Mouse (Mus musculus) midbrain, embryonic 11.5 days (tissue): Measurements from ENCODE around the gene Plau. TPM values are rescaled to one million over a fixed set of nuclear protein-coding genes. Genes with fewer than 3 reads are reported as not detected.

ENCODE experiments used
- ATAC-seq: fragments of 200-750 bp; cut with Nextera tagmentation; 2 replicates; pipeline ENCODE4 v1.8.0; 2017; ENCODE audit warnings: moderate TSS enrichment, moderate library complexity; ENCODE audit not compliant: low FRiP score
- DNase-seq: peaks from one replicate; pipeline ENCODE4 v3.0.0; 2015; ENCODE audit warnings: low spot score; ENCODE audit errors: missing footprints
- H3K27ac ChIP-seq: fragments of 300-500 bp; sonication (generic); 2 replicates; pipeline ENCODE4 v1.5.1; 2014; ENCODE audit warnings: low read depth, low read length
- H3K27me3 ChIP-seq: fragments of 300-500 bp; sonication (generic); 2 replicates; pipeline ENCODE4 v1.6.1; 2014; ENCODE audit warnings: mild to moderate bottlenecking, low read length, moderate library complexity, mixed read lengths; ENCODE audit not compliant: control insufficient read depth, insufficient read depth
- H3K36me3 ChIP-seq: fragments of 300-500 bp; sonication (generic); 2 replicates; pipeline ENCODE4 v1.6.1; 2014; ENCODE audit warnings: mild to moderate bottlenecking, low read length, moderate library complexity, mixed read lengths; ENCODE audit not compliant: control insufficient read depth, insufficient read depth
- H3K4me1 ChIP-seq: fragments of 300-500 bp; sonication (generic); 2 replicates; pipeline ENCODE4 v1.6.1; 2014; ENCODE audit warnings: low read length; ENCODE audit not compliant: control insufficient read depth, insufficient read depth
- H3K4me2 ChIP-seq: fragments of 300-500 bp; sonication (generic); 2 replicates; pipeline ENCODE4 v1.6.1; 2014; ENCODE audit warnings: mild to moderate bottlenecking, moderate library complexity
- H3K4me3 ChIP-seq: fragments of 300-500 bp; sonication (generic); 2 replicates; pipeline ENCODE4 v1.5.1; 2014; ENCODE audit warnings: low read depth, low read length
- H3K9ac ChIP-seq: fragments of 300-500 bp; sonication (generic); 2 replicates; pipeline ENCODE4 v1.6.1; 2014; ENCODE audit warnings: low read length
- H3K9me3 ChIP-seq: fragments of 300-500 bp; sonication (generic); 2 replicates; pipeline ENCODE4 v1.6.1; 2016; ENCODE audit warnings: low read length; ENCODE audit not compliant: control insufficient read depth
- WGBS: fragments of 180-500 bp; shearing (Covaris S2); extraction: QIAGEN DNeasy Blood & Tissue Kit; methylation state at CpG from one replicate; pipeline ENCODE4 v1.1.7; 2014; 5-methylcytosine and 5-hydroxymethylcytosine counted together
- polyA plus RNA-seq: library from polyadenylated mRNA; unstranded; fragments of >200 nt; fragmentation: Nextera tagmentation; extraction: Ambion mirVana; gene quantifications from 2 replicates; pipeline ENCODE4 v1.2.1, GENCODE M21; 2014

The Plau gene
- polyA plus RNA-seq, 1 experiment from 2014 or later, result 0.40 TPM

DNA sequence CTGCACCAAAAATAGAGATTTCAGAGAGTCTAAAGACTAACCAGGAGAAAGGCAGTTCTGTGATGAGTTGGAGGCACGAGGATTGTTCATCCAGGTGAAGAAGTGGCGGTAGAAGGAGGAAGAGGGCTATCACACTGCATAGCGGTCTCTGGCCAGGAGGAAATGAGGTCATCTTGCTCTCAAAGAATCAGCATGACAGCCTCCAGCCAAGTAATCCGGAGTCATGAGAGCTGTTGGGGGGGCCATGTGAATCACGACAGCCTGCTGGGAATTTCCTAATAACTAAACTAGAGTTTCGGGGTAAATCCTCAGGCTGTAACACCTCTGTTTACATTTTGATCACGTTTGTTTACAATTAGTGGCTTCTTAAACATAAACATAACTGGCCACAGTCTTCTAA, 2.3 kb upstream of the Plau start:
- H3K4me3 ChIP-seq, result no peak overlapping the region
- H3K4me2 ChIP-seq, result no peak overlapping the region
- H3K9me3 ChIP-seq, result no peaks in the 10 kb centered on the region
- H3K27ac ChIP-seq, result no peak overlapping the region
- H3K36me3 ChIP-seq, result no peaks in the 10 kb centered on the region; the same call in 1 of the 2 replicates
- H3K9ac ChIP-seq, result no peak overlapping the region
- no peak for DNase-seq
- WGBS, result 70% methylated on average over 7 of the region's 7 CpGs
- H3K4me1 ChIP-seq, result no peaks in the 10 kb centered on the region
- no peak for ATAC-seq
- peaks cover 6% of the 10 kb centered on the region; the same call in 1 of the 2 replicates for H3K27me3 ChIP-seq

GRCm38 (mm10) chr14:20836905-20837376, 481 bp downstream of the Plau start:
- Histone ChIP-seq H3K4me1 (no peaks in the 10 kb centered on the region), H3K9me3 (no peaks in the 10 kb centered on the region), H3K4me3 (peak overlapping the region; percentile 52), H3K27ac (no peak overlapping the region), H3K27me3 (peaks cover 6% of the 10 kb centered on the region; the same call in 1 of the 2 replicates), H3K36me3 (no peaks in the 10 kb centered on the region; the same call in 1 of the 2 replicates), H3K9ac (peak overlapping the region; percentile 77), H3K4me2 (peak overlapping the region; percentile 83)
- 4% methylated on average over 10 of the region's 10 CpGs for WGBS
- no peak for ATAC-seq
- DNase-seq, result no peak

DNA sequence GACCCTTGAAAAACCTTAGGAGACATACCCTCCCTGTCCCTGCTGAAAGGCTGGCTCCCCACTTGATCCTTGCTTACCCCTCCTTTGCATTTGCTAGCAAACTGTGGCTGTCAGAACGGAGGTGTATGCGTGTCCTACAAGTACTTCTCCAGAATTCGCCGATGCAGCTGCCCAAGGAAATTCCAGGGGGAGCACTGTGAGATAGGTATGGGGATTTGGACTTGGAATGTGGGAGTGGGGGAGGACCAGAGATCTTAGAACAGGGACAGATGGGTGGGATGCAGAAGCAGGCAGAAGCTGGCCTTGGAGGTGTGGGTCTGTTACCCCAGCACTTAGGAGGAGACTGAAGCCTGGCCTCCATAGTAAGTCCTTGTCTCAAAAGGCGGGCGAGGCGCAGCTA, 1.2 kb downstream of the Plau start:
- Histone ChIP-seq H3K4me1 (no peaks in the 10 kb centered on the region), H3K9ac (no peak overlapping the region), H3K27me3 (peaks cover 6% of the 10 kb centered on the region; the same call in 1 of the 2 replicates), H3K9me3 (no peaks in the 10 kb centered on the region), H3K4me3 (no peak overlapping the region), H3K4me2 (no peak overlapping the region), H3K27ac (no peak overlapping the region), H3K36me3 (no peaks in the 10 kb centered on the region; the same call in 1 of the 2 replicates)
- 67% methylated on average over 7 of the region's 7 CpGs for WGBS
- ATAC-seq (no peak), DNase-seq (no peak)

- no peaks in the 10 kb centered on the region for H3K9me3 ChIP-seq
- H3K27ac ChIP-seq, result no peak overlapping the region
- H3K4me2 ChIP-seq, result no peak overlapping the region
- ATAC-seq (no peak), DNase-seq (no peak)
- no peaks in the 10 kb centered on the region for H3K4me1 ChIP-seq
- H3K36me3 ChIP-seq, result no peaks in the 10 kb centered on the region
- H3K27me3 ChIP-seq, result peaks cover 6% of the 10 kb centered on the region; the same call in 1 of the 2 replicates
- H3K4me3 ChIP-seq, result no peak overlapping the region
- no peak overlapping the region for H3K9ac ChIP-seq
- WGBS, result 80% methylated on average over 2 of the region's 2 CpGs
Observed at GRCm38 (mm10) chr14:20841526-20841925, 5.1 kb downstream of the Plau start.

DNA sequence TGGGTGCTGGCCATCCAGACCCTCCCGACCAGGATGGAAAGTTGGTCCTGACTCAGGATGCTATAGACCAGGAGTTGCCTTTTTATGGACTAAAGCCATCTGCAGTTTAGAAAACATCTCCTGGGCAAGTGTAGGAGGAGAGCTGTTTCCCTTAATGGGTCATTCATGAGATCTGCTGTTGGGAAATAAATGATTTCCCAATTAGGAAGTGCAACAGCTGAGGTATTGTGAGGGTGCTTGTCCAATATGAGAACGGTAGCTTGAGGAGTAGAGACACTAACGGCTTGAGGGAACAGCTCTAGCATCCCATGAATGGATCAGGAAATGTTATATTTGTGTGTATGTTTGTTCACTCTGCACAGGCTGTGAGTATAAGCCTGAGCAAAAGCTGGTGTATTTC, 6.2 kb downstream of the Plau start:
- WGBS, result 86% methylated on average over 3 of the region's 3 CpGs
- Histone ChIP-seq H3K27ac (no peak overlapping the region), H3K4me3 (no peak overlapping the region), H3K9ac (no peak overlapping the region), H3K4me2 (no peak overlapping the region), H3K4me1 (no peaks in the 10 kb centered on the region), H3K36me3 (no peaks in the 10 kb centered on the region), H3K9me3 (no peaks in the 10 kb centered on the region), H3K27me3 (peaks cover 3% of the 10 kb centered on the region; the same call in 1 of the 2 replicates)
- no peak for DNase-seq
- ATAC-seq, result no peak

DNA sequence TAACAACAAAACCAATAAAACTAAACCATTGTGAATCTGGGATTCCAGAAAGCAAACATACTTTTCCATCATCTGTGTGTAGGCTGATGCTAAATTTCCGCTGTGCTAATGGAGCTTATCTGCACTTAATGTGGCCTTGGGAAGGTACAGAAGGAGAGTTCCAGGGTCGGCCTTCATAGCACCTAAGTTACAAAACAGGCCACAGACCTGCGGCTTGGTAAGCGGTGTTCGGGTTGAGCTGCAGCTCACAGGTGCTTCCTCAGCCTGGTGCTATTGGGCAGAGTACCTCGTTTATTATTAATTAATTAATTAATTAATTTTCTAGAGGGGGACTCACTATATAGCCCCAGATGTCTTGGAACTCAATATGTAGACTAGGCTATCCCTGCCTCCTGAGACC, 7.7 kb downstream of the Plau start:
- WGBS, result 90% methylated on average over 6 of the region's 6 CpGs
- H3K9me3 ChIP-seq, result no peaks in the 10 kb centered on the region

GRCm38 (mm10) chr14:20844671-20845576, 8.5 kb downstream of the Plau start:
- no peak for ATAC-seq

More for the DNA sequence above, 7.7 kb downstream of the Plau start:
- no peak for DNase-seq
- no peak overlapping the region for H3K27ac ChIP-seq
- no peaks in the 10 kb centered on the region for H3K36me3 ChIP-seq
- H3K4me3 ChIP-seq, result no peak overlapping the region
- H3K4me1 ChIP-seq, result no peaks in the 10 kb centered on the region
- no peaks in the 10 kb centered on the region for H3K27me3 ChIP-seq
- H3K9ac ChIP-seq, result no peak overlapping the region
- no peak for ATAC-seq
- H3K4me2 ChIP-seq, result no peak overlapping the region

DNA sequence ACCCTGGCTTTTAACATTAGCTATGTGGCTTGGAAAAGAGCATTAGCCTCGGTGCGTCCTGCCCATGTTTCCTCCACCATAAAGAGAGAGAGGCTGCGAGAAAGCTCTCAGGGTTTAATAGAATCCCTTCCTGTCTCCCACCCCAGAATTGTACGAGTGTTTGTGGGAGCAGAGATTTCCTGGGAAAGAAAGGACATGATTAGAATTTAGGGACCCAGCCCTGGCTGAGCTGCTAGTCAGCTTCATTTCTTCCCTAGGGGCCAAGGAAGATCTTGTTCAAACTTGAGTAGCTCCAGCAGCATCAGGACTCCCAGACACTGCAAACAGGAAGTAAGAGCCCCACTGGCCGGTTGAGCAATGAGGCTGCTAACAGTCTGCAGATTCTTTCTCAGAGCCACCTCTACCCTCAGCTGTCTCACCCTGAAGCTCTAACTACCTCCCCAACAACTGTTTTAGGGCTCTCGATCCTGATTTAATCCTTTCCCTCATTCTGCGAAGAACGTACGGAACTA, 9.2 kb downstream of the Plau start:
- Histone ChIP-seq H3K4me1 (no peaks in the 10 kb centered on the region), H3K4me2 (no peak overlapping the region), H3K27ac (no peak overlapping the region), H3K9ac (no peak overlapping the region), H3K27me3 (no peaks in the 10 kb centered on the region), H3K4me3 (no peak overlapping the region), H3K9me3 (no peaks in the 10 kb centered on the region), H3K36me3 (no peaks in the 10 kb centered on the region)
- DNase-seq (no peak), ATAC-seq (no peak)
- 79% methylated on average over 9 of the region's 9 CpGs for WGBS

More at GRCm38 (mm10) chr14:20844671-20845576, 8.5 kb downstream of the Plau start:
- no peaks in the 10 kb centered on the region for H3K9me3 ChIP-seq
- H3K4me1 ChIP-seq, result no peaks in the 10 kb centered on the region
- no peak overlapping the region for H3K9ac ChIP-seq
- DNase-seq, result no peak
- H3K36me3 ChIP-seq, result no peaks in the 10 kb centered on the region
- H3K27ac ChIP-seq, result no peak overlapping the region
- no peak overlapping the region for H3K4me2 ChIP-seq
- 87% methylated on average over 10 of the region's 10 CpGs for WGBS
- no peak overlapping the region for H3K4me3 ChIP-seq
- no peaks in the 10 kb centered on the region for H3K27me3 ChIP-seq

- Histone ChIP-seq H3K27ac (no peak overlapping the region), H3K36me3 (no peaks in the 10 kb centered on the region), H3K9ac (no peak overlapping the region), H3K4me2 (no peak overlapping the region), H3K27me3 (no peaks in the 10 kb centered on the region), H3K4me3 (no peak overlapping the region), H3K9me3 (no peaks in the 10 kb centered on the region), H3K4me1 (no peaks in the 10 kb centered on the region)
- ATAC-seq (no peak), DNase-seq (no peak)
- WGBS, result 76% methylated on average over 7 of the region's 7 CpGs
Observed at GRCm38 (mm10) chr14:20846214-20846613, 9.8 kb downstream of the Plau start.
